Mouse (Mus musculus) lung, adult 2 months (tissue): ENCODE results near the gene Nav1.

Experiments
- CTCF ChIP-seq: fragments of 200-500 bp; IDR thresholded peaks from 2 replicates; pipeline ENCODE4 v1.5.1; 2011; ENCODE audit warnings: mild to moderate bottlenecking, low read length, control low read depth; ENCODE audit not compliant: insufficient read depth
- POLR2A ChIP-seq: fragments of 200-500 bp; IDR thresholded peaks from 2 replicates; pipeline ENCODE4 v1.6.1; 2011; ENCODE audit warnings: low read depth, mild to moderate bottlenecking, control low read depth, low read length, borderline replicate concordance; ENCODE audit errors: extremely low read depth

DNA sequence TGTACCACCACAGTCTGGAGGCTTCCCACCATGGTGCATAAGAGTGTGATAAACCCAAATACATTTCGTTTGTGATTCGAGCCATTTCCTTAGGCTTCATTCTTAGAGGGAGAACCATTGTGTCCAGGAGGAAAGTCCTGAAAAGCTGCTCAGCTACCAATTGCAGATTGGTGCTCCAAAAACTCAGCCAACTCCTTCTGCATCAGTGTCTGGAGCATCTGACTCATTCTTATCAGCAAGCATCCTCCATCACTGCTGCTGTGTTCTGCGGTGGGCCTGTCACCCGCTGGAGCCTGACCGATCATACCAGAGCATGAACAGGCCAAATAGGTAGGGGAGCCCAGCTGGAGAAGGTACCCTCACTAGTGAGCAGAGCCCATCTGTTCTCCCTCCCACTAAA is 16.0 kb upstream of the Nav1 start:
- TF ChIP-seq POLR2A (no peak), CTCF (no peak)
